Mouse (Mus musculus): Measurements from ENCODE around the gene Ak5. TPM values are rescaled to one million over a fixed set of nuclear protein-coding genes. Genes with fewer than 3 reads are reported as not detected.

The Ak5 gene
- polyA plus RNA-seq, 1 experiment from 2014 or later: 1.8 TPM

DNA sequence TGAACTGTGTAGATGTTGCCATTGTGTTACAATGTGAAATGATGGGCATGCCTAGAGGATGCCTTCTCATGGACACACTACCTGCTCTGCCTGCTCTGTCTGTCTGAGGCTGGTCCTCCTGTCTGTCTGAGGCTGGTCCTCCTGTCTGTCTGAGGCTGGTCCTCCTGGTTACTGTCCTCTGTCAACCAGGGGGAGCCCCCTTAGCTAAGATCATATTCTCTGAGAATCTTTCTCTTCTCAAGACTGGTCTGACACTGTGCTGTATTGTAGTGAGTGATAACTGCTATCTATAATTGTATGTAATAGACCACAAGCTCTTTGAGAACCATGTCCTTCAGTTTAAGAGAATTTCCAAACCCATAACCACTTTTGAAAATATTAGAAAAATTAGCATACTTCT lies 232.6 kb downstream of the Ak5 start:
- peaks cover 18% of the 10 kb centered on the region for H3K36me3 ChIP-seq
- ATAC-seq (ENCODE audit: low FRiP score, low read depth): no peak
- H3K9ac ChIP-seq: no peak overlapping the region
- no peaks in the 10 kb centered on the region for H3K9me3 ChIP-seq
- H3K4me3 ChIP-seq: no peak overlapping the region
- H3K27me3 ChIP-seq: no peaks in the 10 kb centered on the region
- H3K4me2 ChIP-seq (replicated peaks): no peak overlapping the region
- no peaks in the 10 kb centered on the region for H3K4me1 ChIP-seq
- no peak overlapping the region for H3K27ac ChIP-seq

DNA sequence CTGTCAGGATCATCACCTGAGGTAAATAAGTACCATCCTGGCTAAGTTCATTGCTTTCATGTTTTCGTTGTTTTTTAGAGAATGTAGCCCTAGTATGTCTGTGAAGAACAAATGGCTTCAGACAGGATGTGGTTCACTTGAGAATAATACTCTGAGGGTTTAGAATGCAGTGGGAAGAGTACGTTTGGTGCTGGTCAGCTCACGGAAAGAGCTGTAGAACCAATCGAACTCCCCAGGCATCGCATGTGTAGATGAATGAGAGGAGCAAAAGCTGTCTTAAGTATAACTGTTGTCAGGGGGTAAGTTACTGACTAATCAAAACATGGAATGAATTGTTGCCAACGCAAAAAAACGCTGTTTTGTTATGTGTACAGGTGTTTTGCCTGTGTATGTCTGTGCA lies 235.5 kb downstream of the Ak5 start:
- no peak overlapping the region for H3K4me2 ChIP-seq (replicated peaks)
- no peaks in the 10 kb centered on the region for H3K4me1 ChIP-seq
- 96% methylated on average over 7 of the region's 7 CpGs for WGBS
- no peaks in the 10 kb centered on the region for H3K9me3 ChIP-seq
- no peak overlapping the region for H3K9ac ChIP-seq
- peaks cover 23% of the 10 kb centered on the region for H3K36me3 ChIP-seq
- no peak overlapping the region for H3K4me3 ChIP-seq
- no peak for ATAC-seq (ENCODE audit: low FRiP score, low read depth)
- H3K27ac ChIP-seq: no peak overlapping the region
- H3K27me3 ChIP-seq: no peaks in the 10 kb centered on the region

DNA sequence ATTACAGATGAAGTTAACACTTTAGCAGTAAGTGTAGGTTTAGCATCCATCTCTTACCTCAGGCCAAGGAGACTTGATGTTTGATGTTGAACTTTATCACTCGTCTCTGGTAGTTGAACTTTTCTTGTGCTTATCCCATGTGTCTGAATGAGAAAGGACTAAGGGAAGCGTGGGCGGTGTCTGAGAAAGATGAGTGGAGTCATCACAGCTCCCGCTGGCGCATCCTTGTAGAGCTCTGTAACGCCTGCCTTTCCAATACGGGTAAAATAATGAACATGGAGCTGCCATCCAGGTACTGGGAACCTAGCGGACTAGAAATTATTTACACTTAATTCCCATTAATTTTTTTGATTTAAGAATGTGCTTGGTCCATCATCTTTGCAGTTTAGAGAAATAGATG lies 239.2 kb downstream of the Ak5 start:
- Histone ChIP-seq H3K9ac (no peak overlapping the region), H3K4me1 (no peaks in the 10 kb centered on the region), H3K4me3 (no peak overlapping the region), H3K27ac (no peak overlapping the region), H3K36me3 (peaks cover 29% of the 10 kb centered on the region), H3K9me3 (no peaks in the 10 kb centered on the region), H3K27me3 (no peaks in the 10 kb centered on the region), H3K4me2 (replicated peaks) (no peak overlapping the region)
- no peak for ATAC-seq (ENCODE audit: low FRiP score, low read depth)
- 95% methylated on average over 8 of the region's 8 CpGs for WGBS

Other genes starting within 250 kb of the Ak5 start
- 52.9 and 53.3 TPM in 2 replicates for gene Pigk, start 45.7 kb upstream of the Ak5 start, polyA plus RNA-seq (2015; fragmentation: Nextera tagmentation; extraction: Ambion mirVana)